Mouse (Mus musculus) liver, adult 2 months (tissue): Measurements from ENCODE around the gene Ccl5.

Source experiments
- CTCF ChIP-seq: fragments of 200-500 bp; IDR thresholded peaks from 2 replicates; pipeline ENCODE4 v1.5.1; 2011; ENCODE audit warnings: low read depth, low read length, control low read depth
- POLR2A ChIP-seq: fragments of 200-500 bp; IDR thresholded peaks from 2 replicates; pipeline ENCODE4 v1.6.1; 2011; ENCODE audit warnings: low read length, control low read depth; ENCODE audit not compliant: insufficient read depth; ENCODE audit errors: extremely low read depth

- TF ChIP-seq CTCF (no peak), POLR2A (no peak)
These were observed 20.8 kb downstream of the Ccl5 start for GRCm38 (mm10) chr11:83509521-83509920.
